Mouse (Mus musculus): ENCODE data around the gene Trpc2.
"Not testable (repeated sequence)": the region's sequence is repeated elsewhere in the genome, so short reads cannot be mapped to it uniquely, and the experiment has no call there.

The Trpc2 gene

DNA sequence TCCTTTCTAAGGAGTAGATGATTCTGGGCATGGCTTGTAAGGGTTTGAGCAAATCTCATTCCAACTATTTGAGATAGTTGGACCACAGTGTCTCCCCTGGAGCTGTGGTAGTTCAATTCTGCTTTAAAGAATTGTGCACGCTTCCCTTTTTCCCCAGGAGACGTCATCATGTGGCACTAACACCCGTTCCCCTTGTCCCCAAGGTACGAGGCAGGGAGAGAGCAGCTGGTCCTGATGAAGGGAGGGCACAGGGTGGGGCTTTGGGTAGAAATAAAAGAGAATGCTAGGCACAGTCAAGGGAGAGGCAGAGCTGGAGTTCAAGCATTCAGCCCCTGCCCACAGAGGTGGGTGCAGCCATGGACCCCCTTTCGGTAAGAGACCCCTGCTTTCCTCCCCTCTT, at the start of gene Trpc2:
Gene Trpc2, plus strand, starts transcription at position 301 of the 400 bp plus-strand sequence.
- DNase-seq (ENCODE audit: low read depth in 2 of 2, low spot score in 2 of 2) = no peak

DNA sequence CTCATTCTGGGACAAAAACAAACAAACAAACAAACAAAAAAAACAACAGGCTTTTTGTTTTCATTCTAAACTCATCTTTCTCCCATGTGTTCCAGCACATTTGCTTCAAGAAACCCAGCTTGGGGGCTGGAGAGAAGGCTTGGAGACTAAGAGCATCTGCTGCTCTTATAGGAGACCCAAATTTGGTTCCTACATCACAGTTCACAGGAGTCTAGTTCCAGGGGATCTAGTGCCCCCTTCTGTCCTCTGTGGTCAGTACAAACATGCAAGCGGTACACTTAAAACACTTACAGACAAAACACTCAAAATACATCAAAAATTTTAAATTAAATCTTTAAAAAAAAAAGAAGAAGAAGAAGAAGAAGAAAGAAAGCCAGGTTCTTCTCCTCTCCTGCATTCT, 48.0 kb upstream of the Trpc2 start:
- DNase-seq (ENCODE audit: low read depth in 2 of 2, low spot score in 2 of 2) = no peak

DNA sequence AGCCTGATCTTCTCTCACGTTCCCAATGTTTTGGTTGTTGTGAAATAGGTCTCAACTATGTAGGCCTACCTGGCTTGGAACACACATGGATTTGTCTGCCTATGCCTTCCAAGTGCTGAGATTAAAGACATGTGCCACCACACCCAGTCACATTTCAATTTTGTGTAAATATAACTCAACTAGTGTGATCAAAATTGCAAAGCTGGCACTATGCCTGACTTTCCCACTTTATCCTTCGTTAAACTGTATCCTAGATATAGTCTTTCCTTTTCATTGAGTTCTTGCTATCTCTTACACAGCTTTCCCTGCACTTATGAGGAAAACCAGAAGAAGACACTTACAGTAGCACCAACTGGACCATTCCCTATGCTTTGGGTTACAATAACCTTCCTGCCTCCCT, 47.4 kb upstream of the Trpc2 start:
- DNase-seq (ENCODE audit: low read depth in 2 of 2, low spot score in 2 of 2) = no peak

DNA sequence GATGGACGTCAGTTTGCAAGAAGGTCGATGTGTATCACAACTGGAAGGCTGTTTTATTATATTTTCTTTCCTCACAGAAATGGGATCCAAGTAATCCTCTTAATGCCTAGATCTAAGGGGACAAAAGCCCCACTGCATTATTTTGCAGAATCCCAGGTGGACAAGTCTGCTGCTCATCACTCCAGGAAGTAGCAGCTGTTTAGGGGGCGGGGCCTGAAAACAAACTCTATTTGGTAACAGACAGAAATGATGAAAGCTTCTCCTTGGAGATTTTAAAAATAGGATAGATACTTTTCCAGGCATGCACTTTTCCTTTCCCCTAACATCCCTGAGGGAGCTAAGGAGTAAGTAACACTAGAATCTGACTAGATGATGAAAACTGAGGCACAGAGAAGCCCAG, 45.6 kb upstream of the Trpc2 start:
- DNase-seq (ENCODE audit: low read depth in 2 of 2, low spot score in 2 of 2) = no peak

DNA sequence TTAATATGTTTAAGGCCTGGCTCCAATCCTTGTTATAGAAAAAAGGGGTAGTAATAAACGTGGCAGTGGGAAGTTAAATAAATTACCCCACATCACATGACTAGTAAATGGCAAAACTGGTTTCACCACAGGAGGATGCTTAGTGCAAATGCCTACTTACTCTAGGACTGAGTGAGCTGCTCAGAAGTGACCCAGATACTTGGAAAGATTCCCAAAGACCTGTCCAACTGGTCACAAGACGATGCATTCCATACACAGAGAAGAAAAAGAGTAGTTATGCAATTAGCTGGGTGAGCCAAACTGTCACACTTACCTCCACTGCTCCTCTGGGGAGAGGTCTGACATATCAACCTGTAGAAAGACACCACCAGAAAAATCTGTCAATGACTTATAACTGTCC, 40.6 kb upstream of the Trpc2 start:
- DNase-seq (ENCODE audit: low read depth in 2 of 2, low spot score in 2 of 2) = no peak

DNA sequence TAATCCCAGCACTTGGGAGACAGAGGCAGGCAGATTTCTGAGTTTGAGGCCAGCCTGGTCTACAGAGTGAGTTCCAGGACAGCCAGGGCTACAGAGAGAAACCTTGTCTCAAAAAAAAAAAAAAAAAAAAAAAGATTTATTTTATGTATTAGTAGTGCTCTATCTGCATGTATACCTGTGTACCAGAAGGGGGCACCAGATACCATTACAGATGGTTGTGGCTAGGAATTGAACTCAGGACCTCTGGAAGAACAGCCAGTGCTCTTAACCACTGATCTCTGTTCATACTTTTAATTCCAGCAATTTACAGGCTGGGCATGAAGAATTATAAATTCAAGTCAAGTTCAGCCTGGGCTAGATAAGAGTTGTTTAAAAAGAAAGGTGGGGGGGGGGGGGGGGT, 34.4 kb upstream of the Trpc2 start:
- not testable (repeated sequence) for DNase-seq (ENCODE audit: low read depth in 2 of 2, low spot score in 2 of 2)

DNA sequence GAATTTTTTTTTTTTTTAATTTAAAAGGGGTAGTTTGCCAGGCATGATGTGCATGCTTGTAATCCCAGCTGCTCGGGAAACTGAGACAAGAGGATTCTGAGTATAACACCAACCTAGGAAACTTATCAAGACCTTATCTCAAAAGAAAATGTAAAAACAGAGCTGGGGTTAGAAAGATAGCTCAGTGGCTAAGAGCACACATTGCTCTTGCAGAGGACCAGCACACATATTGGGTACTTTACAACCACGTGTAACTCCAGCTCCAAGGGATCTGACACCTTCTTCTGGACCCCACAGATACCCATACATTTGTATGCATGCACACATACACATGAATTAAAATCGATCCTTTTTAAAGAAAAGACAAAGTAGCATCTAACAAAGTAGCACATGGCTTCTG, 21.6 kb upstream of the Trpc2 start:
- DNase-seq (ENCODE audit: low read depth in 2 of 2, low spot score in 2 of 2) = no peak

DNA sequence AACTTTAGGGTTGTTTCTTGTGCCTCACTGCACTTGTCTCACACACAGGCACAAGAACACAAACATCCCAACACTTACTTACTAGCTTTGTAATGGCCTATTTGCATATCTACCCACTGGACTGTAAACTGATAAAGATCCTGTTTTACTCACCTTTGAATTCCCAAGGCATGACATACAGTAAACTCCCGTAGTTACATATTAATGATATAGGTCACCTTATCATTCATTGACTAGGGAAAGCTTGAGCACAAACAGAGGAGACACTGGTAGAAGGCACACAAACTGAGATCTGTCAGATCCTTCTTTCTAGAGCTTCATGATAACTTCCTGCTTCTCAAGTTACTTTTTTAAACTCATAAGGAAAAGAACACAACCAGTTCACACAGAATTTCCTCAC, 20.7 kb upstream of the Trpc2 start:
- DNase-seq (ENCODE audit: low read depth in 2 of 2, low spot score in 2 of 2) = no peak

DNA sequence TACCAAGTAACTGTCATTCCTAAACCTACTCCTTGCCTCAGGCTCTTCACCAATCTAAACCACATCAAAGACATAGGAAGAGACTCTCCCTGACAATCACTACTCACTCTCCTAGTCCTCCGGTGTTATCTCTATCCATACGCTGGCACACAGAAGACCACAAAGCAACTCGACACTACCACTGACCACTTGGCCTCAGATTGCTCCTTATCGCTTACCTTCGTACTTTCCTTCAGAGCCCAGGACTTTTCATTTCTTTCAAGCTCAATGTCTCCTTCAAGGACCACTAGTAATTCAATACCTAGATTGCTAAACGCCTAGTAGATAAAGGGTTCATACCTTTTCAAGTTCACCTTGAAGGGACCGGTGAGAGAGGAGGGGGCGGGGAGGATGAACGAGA, 19.0 kb upstream of the Trpc2 start:
- DNase-seq (ENCODE audit: low read depth in 2 of 2, low spot score in 2 of 2) = no peak

DNA sequence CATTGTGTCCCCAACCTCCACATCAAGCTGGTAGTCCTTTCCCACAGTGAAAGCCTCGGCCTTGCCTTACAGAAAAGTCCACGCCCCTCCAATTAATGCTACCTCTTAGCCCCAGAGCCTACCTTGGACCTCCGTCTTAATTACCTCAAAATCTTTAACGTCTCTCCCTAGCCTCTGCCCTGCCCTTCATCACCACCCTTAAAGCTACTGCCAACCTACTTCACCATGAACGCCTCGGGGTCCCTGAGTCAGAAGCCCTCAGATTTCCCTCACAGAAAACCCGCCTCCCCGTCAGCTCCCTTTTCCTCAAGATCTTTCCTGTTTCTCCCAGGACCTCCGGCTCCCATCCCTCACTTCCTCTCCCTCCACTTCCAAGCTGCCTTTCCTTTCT, 18.3 kb upstream of the Trpc2 start:
- no peak for DNase-seq (ENCODE audit: low read depth in 2 of 2, low spot score in 2 of 2)

DNA sequence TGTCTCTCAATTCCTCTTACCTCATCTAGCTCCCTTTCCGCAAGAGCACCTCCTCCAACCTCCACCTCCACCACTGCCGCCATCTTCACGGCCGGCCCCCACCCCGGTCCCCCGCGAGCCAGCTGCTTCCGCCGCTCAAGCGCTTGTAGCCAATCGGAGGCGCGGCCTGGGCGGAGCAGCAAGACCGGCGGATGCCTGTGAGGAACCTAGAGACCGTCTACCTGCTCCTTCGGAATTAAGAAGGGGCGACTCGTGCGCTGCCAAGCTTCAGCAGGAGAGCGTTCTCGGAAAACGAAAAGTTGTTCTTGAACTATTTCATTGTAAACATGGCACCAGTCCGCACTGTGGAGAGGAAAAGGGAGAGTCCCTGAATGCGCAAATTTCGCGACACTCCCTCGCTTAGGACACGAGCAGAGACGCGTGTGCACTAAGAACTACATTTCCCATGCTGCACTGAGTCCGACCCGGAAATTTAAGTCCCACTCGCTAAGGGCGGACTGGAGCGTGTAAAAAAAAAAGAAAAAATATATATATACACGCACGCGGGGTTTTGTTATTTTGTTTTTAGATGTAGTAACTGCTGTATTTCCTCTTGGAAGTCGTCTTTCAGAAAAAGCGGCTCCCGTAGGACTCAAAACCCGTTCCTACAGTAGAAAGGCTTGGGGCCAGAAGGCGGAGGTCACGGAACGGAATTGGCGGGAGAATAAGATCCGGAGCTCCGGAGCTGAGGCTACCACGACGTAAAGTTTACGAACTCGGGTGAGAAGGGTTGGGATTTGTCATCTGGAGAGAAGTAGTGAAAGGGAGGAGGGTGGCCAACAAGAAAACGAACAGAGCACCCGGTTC, 17.6 kb upstream of the Trpc2 start, which contains the start of the genes Rnf121, Xndc1 and Xntrpc:
Gene Rnf121, minus strand, starts transcription at position 424 of the 846 bp plus-strand sequence.
Gene Xndc1, plus strand, starts transcription at position 466 of the 846 bp plus-strand sequence.
Gene Xntrpc, plus strand, starts transcription at position 668 of the 846 bp plus-strand sequence.
- DNase-seq (ENCODE audit: low read depth in 2 of 2, low spot score in 2 of 2) = peak; percentile 81 to 91

DNA sequence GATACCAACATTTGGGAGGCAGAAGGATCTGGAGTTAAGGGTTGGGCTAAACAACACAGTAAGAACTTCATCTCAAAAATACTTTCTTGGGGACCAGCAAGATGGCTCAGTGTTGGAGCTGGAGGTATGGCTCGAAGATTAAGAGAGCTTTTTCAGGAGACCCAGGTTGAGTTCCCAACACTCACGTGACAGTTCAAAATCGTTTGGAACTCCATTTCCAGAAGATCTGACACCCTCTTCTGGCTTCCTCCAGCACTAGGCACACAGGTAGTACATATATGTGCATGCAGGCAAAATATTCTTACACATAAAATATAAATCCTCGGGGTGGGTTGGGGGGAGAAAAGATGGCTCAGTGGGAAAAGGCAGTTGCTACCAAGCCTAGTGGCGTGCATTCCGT, 16.6 kb upstream of the Trpc2 start:
- no peak for DNase-seq (ENCODE audit: low read depth in 2 of 2, low spot score in 2 of 2)

DNA sequence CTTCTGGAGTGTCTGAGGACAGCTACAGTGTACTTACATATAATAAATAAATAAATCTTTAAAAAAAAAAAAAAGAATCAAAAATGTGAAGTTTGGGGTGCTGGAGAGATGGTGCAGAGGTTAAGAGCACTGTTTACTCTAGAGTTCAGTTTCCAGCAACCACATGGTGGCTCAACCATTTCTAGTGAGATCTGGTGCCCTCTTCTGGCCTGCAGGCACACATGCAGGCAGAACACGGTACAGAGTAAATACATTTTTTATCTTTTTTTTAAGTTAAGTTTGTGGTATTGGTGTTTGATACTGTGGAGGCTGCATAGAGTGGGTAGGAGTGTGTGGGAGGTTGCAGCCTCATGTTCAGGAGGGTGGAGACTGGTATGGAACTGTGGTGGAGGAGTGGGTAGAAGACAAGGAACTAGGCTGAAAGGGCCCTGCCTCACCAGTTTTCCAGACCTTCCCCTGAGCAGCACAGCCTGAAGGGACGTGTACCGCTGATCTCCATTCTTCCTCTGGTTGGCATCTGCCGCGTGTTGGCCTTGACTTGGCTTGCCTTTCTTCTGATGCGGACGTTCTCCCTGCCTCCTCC, 6.1 kb upstream of the Trpc2 start:
- peak; percentile 14 to 48 for DNase-seq (ENCODE audit: low read depth in 2 of 2, low spot score in 2 of 2)

DNA sequence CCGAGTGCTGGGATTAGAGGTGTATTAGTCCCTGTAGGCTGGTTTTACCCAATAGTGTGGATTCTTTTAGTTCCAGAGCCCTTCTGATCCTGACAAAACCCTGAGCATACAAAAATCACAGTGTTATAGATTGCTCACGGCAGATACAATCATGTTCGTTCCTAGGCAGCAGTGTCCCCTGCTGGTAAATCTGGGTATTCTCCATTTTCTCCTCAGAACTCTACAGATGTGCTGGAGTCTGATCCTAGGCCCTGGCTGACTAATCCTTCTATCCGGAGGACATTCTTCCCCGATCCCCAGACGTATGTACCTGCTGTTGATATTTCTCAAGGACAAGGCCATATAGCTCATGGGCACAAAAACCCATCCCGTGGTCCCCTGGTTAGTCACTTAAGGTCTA, 4.4 kb upstream of the Trpc2 start:
- DNase-seq (ENCODE audit: low read depth in 2 of 2, low spot score in 2 of 2) = peak in 1 of 2 experiments; percentile 11

DNA sequence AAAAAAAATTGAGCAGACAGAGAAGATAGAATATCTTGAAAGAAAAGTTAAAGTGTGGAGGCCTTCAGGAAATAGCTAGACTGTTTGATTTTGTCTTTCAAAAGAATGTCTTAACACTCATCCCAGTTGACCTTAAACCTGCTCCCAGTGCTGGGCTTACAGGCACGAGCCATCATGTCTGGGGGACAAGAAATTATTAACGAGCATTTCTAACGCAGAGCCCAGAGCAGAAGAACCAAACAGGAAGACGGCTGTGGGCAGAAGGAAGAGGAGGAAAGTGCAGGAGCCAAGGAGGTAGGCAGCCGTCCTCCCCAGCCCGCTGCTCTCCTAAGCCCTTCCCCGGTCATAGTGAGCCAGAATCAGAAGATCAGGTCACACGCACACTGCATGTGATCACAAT, 2.6 kb upstream of the Trpc2 start:
- no peak for DNase-seq (ENCODE audit: low read depth in 2 of 2, low spot score in 2 of 2)

DNA sequence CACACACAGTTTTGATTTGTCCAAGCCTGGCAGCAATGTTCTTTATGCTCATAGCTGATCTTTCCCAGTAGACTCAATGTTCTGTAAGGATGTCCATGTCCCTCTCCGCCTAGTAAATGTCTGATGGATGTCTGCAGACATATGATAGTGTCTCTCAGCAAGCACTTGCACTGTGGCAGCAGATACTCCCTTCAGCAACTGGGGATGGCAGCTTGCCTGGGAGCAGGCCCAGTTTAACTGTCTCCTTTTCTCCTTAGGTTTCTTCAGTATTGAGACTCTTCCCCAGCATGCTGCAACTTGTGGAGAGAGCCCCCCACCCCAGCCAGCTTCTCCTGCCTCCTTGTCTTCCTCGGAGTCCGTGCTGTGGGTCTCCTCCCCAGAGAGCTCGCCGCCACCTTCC, 1.1 kb upstream of the Trpc2 start:
- DNase-seq (ENCODE audit: low read depth in 2 of 2, low spot score in 2 of 2) = no peak

DNA sequence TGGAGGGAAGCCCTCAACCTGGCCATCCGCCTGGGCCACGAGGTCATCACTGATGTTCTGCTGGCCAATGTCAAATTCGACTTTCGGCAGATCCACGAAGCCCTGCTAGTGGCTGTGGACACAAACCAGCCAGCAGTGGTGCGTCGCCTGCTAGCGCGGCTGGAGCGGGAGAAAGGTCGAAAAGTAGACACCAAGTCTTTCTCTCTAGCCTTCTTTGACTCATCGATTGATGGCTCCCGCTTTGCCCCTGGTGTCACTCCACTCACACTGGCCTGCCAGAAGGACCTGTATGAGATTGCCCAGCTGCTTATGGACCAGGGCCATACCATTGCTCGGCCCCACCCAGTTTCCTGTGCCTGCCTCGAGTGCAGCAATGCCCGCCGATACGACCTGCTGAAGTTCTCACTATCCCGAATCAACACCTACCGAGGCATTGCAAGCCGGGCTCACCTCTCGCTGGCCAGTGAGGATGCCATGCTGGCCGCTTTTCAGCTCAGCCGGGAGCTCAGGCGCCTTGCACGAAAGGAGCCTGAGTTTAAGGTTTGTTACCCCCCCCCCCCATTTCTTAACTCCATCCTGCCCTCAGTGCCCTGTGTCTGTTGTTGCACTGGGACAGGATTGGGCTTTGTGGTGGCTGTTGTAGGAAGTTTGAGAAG, 1.3 kb downstream of the Trpc2 start:
- DNase-seq (ENCODE audit: low read depth in 2 of 2, low spot score in 2 of 2) = no peak

DNA sequence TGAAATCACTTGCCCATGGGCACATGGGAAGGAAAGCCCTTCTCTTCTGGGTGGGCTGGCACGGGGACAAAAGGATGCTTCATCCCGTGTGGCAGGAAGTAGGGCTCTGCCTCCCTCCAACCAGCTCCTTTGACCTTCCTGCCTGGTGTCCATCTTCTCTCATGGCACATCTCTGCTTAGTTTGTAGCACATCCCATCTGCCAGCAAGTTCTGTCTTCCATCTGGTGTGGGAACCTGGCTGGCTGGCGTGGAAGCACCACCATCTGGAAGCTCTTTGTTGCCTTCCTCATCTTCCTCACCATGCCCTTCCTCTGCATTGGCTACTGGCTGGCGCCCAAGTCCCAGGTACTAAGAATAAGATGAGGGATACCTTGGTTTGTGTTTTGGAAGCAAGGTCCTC, 4.4 kb downstream of the Trpc2 start:
- DNase-seq (ENCODE audit: low read depth in 2 of 2, low spot score in 2 of 2) = no peak

DNA sequence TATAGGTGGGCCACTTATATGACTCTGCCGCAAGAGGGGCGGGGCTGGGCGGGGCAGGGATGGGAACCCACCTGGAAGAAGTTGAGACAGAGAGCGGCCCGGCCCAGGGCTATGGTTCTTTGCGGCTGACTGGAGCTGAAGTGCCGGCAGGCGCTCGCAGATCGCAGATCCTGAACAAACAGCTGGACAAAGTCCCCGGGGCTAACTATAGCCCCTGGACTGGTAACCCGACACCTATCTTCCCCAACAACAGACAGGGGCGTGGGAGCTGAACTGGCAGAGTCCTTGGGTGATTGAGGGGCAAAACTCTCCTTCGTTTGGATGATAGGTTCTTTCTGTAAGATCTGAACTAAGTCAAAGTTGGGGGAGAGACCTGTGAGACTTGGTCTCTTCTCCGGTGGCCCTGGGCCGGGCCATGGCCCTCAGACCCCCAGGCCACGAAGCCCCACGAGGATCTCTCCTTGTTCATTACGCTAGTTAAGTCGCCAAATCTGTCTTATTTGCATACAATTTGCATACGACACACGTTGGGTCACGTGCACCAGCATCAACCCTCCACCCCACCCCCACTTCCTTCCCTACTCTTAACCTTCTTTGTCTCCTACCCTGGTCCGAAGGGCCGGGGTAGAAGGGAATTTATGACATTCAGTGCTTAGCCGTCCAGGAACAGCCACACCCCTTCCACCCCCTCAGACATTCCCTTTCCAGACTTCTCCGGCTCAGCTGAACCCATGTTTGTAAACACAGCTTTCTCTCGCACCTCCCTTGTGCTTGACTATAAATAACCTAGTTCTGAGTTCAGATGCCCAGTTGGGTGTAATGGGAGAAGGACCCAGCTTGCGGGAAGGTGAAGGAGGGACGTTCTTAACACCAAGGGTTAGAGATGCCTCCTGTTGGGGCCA, 17.1 kb downstream of the Trpc2 start:
- no peak for DNase-seq (ENCODE audit: low read depth in 2 of 2, low spot score in 2 of 2)

DNA sequence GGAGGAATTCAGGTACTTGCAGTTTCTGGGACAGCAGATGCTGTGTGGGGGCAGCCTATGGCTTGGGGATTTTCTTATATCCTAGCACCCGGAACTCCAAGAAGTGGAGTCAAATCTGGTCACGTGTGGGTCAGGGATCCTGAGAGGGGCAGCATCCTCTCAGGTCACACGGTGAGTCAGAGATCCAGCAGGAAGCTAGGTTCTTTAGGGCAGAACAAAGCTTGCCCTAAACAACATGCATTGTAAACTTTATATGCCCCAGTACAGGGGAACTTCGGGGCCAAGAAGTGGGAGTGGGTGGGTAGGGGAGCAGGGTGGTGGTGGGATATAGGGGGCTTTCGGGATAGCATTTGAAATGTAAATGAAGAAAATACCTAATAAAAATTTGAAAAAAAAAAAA, 18.0 kb downstream of the Trpc2 start:
- no peak for DNase-seq (ENCODE audit: low read depth in 2 of 2, low spot score in 2 of 2)

DNA sequence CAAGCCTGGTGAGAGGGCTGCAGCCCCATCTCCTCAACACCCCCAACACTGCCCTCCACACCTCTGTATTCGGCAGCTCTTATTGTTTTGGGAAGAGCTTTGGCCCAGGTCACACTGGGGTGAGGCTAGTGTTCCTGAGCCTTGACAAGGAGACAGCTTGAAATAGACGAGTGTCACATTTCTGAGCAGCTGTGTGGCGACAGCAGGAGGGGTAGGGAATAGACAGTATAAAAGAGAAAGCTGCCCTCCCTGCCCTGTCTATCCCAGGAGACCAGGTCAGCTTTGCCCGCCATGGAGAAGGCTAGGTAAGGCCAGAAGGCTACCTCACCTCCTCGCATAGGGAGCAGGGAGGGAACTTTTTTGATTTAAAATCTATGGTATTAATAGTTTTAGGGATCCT, 18.6 kb downstream of the Trpc2 start, which contains the start of gene Art1:
Gene Art1, plus strand, starts transcription at position 257 of the 400 bp plus-strand sequence.
- DNase-seq (ENCODE audit: low read depth in 2 of 2, low spot score in 2 of 2) = no peak

Measured in CD8-positive naive resting alpha-beta T cell, adult 2 months (primary cell).